Mouse (Mus musculus) heart, adult 2 months (tissue): ENCODE results near the gene Panx1. TPM values are rescaled to one million over a fixed set of nuclear protein-coding genes. Genes with fewer than 3 reads are reported as not detected.

Experiments used
- DNase-seq, 2 experiments: peaks; one replicate each; pipeline ENCODE4 v3.0.0; 2021
- H3K27ac ChIP-seq: fragments of 200-600 bp; 2 replicates; pipeline ENCODE4 v1.8.1; 2022
- H3K27me3 ChIP-seq: fragments of 200-500 bp; 2 replicates; pipeline ENCODE4 v1.6.1; 2012; ENCODE audit warnings: mild to moderate bottlenecking, low read length, inconsistent platforms, mixed read lengths; ENCODE audit not compliant: control insufficient read depth, insufficient read depth
- H3K36me3 ChIP-seq: fragments of 200-500 bp; 2 replicates; pipeline ENCODE4 v1.6.1; 2012; ENCODE audit warnings: low read length, inconsistent platforms; ENCODE audit not compliant: control insufficient read depth, insufficient read depth
- H3K4me1 ChIP-seq: fragments of 200-500 bp; 2 replicates; pipeline ENCODE4 v1.6.1; 2011; ENCODE audit warnings: low read length; ENCODE audit not compliant: control insufficient read depth, insufficient read depth
- H3K4me3 ChIP-seq: fragments of 200-600 bp; 2 replicates; pipeline ENCODE4 v1.8.1; 2022
- H3K79me2 ChIP-seq: fragments of 200-500 bp; replicated peaks from 2 replicates; pipeline ENCODE4 v1.6.1; 2012; ENCODE audit warnings: mild to moderate bottlenecking, inconsistent platforms, low read length, moderate library complexity, mixed read lengths; ENCODE audit not compliant: control insufficient read depth, insufficient read depth
- H3K9ac ChIP-seq: fragments of 200-500 bp; 2 replicates; pipeline ENCODE4 v1.6.1; 2012; ENCODE audit warnings: low read depth, mild to moderate bottlenecking, control low read depth, inconsistent platforms, low read length, mixed read lengths
- CTCF ChIP-seq: fragments of 200-600 bp; IDR thresholded peaks from 2 replicates; pipeline ENCODE4 v1.8.1; 2022; ENCODE audit warnings: antibody characterized with exemption, mild to moderate bottlenecking, moderate library complexity
- EP300 ChIP-seq: fragments of 200-500 bp; IDR thresholded peaks from 2 replicates; pipeline ENCODE4 v1.6.1; 2011; ENCODE audit warnings: low read depth, low read length, control low read depth; ENCODE audit not compliant: insufficient read depth
- POLR2A ChIP-seq: fragments of 200-500 bp; IDR thresholded peaks from 2 replicates; pipeline ENCODE4 v1.6.1; 2011; ENCODE audit warnings: mild to moderate bottlenecking, low read depth, low read length, control low read depth; ENCODE audit not compliant: insufficient read depth
- WGBS: fragments of 180-500 bp; shearing (Covaris S2); methylation state at CpG from one replicate; pipeline ENCODE4 v1.1.7; 2018; 5-methylcytosine and 5-hydroxymethylcytosine counted together
- intact Hi-C: fragments of 180-260 bp; cut with DNase I; formaldehyde crosslinking; loops from one replicate; pipeline ENCODE4 v1.15.1; 2025
- polyA plus RNA-seq: library from polyadenylated mRNA; depleted of rRNA; stranded (reverse); fragments of >200 nt; gene quantifications from 2 replicates; pipeline ENCODE4 v1.2.3, GENCODE M21; 2012
- total RNA-seq, 2 experiments: library from RNA; stranded (reverse); gene quantifications; 2 replicates each; pipeline ENCODE4 v1.2.3; 2021

Panx1 gene
- total and polyA plus RNA-seq, 3 experiments, result 3.8 to 6.0 (median 4.5) TPM

- Histone ChIP-seq H3K27me3 (no peaks in the 10 kb centered on the region), H3K4me1 (no peaks in the 10 kb centered on the region), H3K9ac (no peak overlapping the region), H3K4me3 (no peak overlapping the region), H3K79me2 (no peaks in the 10 kb centered on the region), H3K27ac (no peak overlapping the region), H3K36me3 (no peaks in the 10 kb centered on the region)
- WGBS, result 56% methylated on average over 5 of the region's 5 CpGs
- TF ChIP-seq POLR2A (no peak), EP300 (no peak), CTCF (no peak)
- no peak for DNase-seq
- intact Hi-C loops, result loop anchor here (5.0 kb wide), 1 partner anchor 191 kb away; no protein-coding TSS in a partner anchor
Measured at GRCm38 (mm10) chr9:15018756-15019131, 26.5 kb downstream of the Panx1 start.

- Histone ChIP-seq H3K4me3 (no peak overlapping the region), H3K79me2 (no peaks in the 10 kb centered on the region), H3K27ac (no peak overlapping the region), H3K9ac (no peak overlapping the region), H3K36me3 (no peaks in the 10 kb centered on the region), H3K4me1 (no peaks in the 10 kb centered on the region), H3K27me3 (no peaks in the 10 kb centered on the region)
- intact Hi-C loops, result loop anchor here (5.0 kb wide), 1 partner anchor 191 kb away; no protein-coding TSS in a partner anchor
- 69% methylated on average over 18 of the region's 18 CpGs for WGBS
- TF ChIP-seq EP300 (no peak), CTCF (no peak), POLR2A (no peak)
- DNase-seq, result peak in 1 of 2 experiments; percentile 25
Measured at GRCm38 (mm10) chr9:15017791-15018755, 27.2 kb downstream of the Panx1 start.

GRCm38 (mm10) chr9:15015223-15015956, 29.9 kb downstream of the Panx1 start:
- H3K27ac ChIP-seq, result no peak overlapping the region
- H3K79me2 ChIP-seq, result no peaks in the 10 kb centered on the region
- no peak overlapping the region for H3K4me3 ChIP-seq
- H3K27me3 ChIP-seq, result no peaks in the 10 kb centered on the region
- no peaks in the 10 kb centered on the region for H3K36me3 ChIP-seq
- H3K4me1 ChIP-seq, result no peaks in the 10 kb centered on the region
- TF ChIP-seq POLR2A, result no peak
- TF ChIP-seq EP300, result no peak
- no peak; the same call in 1 of the 2 replicates for TF ChIP-seq CTCF
- DNase-seq, result peak; percentile 42 to 45
- intact Hi-C loops, result loop anchor here (1.0 to 5.0 kb wide), 3 partner anchors 148 to 241 kb away; no protein-coding TSS in a partner anchor
- no peak overlapping the region for H3K9ac ChIP-seq
- 49% methylated on average over 7 of the region's 7 CpGs for WGBS

GRCm38 (mm10) chr9:15007566-15007965, 37.7 kb downstream of the Panx1 start:
- no peak overlapping the region for H3K27ac ChIP-seq
- H3K4me3 ChIP-seq, result no peak overlapping the region
- 77% methylated on average over 14 of the region's 14 CpGs for WGBS
- TF ChIP-seq EP300 (no peak), POLR2A (no peak), CTCF (no peak)
- H3K27me3 ChIP-seq, result no peaks in the 10 kb centered on the region
- no peaks in the 10 kb centered on the region for H3K4me1 ChIP-seq
- no peaks in the 10 kb centered on the region for H3K36me3 ChIP-seq
- intact Hi-C loops, result no loop called here
- DNase-seq, result no peak
- H3K9ac ChIP-seq, result no peak overlapping the region
- no peaks in the 10 kb centered on the region for H3K79me2 ChIP-seq

- no peak overlapping the region for H3K27ac ChIP-seq
- no peak for DNase-seq
- no peak overlapping the region for H3K4me3 ChIP-seq
- no peak for TF ChIP-seq CTCF
- TF ChIP-seq POLR2A, result no peak
- TF ChIP-seq EP300, result no peak
- no peaks in the 10 kb centered on the region for H3K79me2 ChIP-seq
- H3K27me3 ChIP-seq, result no peaks in the 10 kb centered on the region
- whole genome bisulfite sequencing, result 86% methylated on average over 9 of the region's 9 CpGs
- H3K36me3 ChIP-seq, result no peaks in the 10 kb centered on the region
- H3K4me1 ChIP-seq, result no peaks in the 10 kb centered on the region
- no peak overlapping the region for H3K9ac ChIP-seq
- intact Hi-C loops, result no loop called here
Measured at GRCm38 (mm10) chr9:15004298-15004685, 41.0 kb downstream of the Panx1 start.
